Mouse (Mus musculus) olfactory bulb, adult 2 months (tissue): ENCODE measurements around the gene Tmem9. TPM values are rescaled to one million over a fixed set of nuclear protein-coding genes. Genes with fewer than 3 reads are reported as not detected.

ENCODE experiments used
- H3K27ac ChIP-seq: fragments of 200-500 bp; 2 replicates; pipeline ENCODE4 v1.5.1; 2012; ENCODE audit warnings: low read depth, low read length; ENCODE audit not compliant: insufficient read depth
- H3K4me1 ChIP-seq: fragments of 200-500 bp; 2 replicates; pipeline ENCODE4 v1.6.1; 2012; ENCODE audit warnings: low read length; ENCODE audit not compliant: control insufficient read depth, insufficient read depth
- H3K4me3 ChIP-seq: fragments of 200-500 bp; 2 replicates; pipeline ENCODE4 v1.5.1; 2012; ENCODE audit warnings: mild to moderate bottlenecking, low read depth, low read length, moderate library complexity; ENCODE audit not compliant: insufficient read depth
- CTCF ChIP-seq: fragments of 200-500 bp; IDR thresholded peaks from 2 replicates; pipeline ENCODE4 v1.5.1; 2012; ENCODE audit warnings: low read depth, mild to moderate bottlenecking, low read length, moderate library complexity; ENCODE audit not compliant: insufficient read depth
- POLR2A ChIP-seq: fragments of 200-500 bp; IDR thresholded peaks from 2 replicates; pipeline ENCODE4 v1.6.1; 2012; ENCODE audit warnings: mild to moderate bottlenecking, low read depth, low read length, moderate library complexity; ENCODE audit not compliant: insufficient read depth
- WGBS: fragments of 180-500 bp; shearing (Covaris S2); methylation state at CpG from one replicate; pipeline ENCODE4 v1.1.7; 2018; 5-methylcytosine and 5-hydroxymethylcytosine counted together
- polyA plus RNA-seq: library from polyadenylated mRNA; stranded (reverse); fragments of >200 nt; gene quantifications from 2 replicates; pipeline ENCODE4 v1.2.4, GENCODE M21; 2012; ENCODE audit warnings: low replicate concordance; ENCODE audit not compliant: missing spikeins, insufficient read depth, insufficient read length

The Tmem9 gene
- polyA plus RNA-seq, 1 experiment: not detected

- 81% methylated on average over 9 of the region's 9 CpGs for WGBS
Observed at GRCm38 (mm10) chr1:136047894-136048293, 39.9 kb downstream of the Tmem9 start.

GRCm38 (mm10) chr1:136050312-136051012 is 42.5 kb downstream of the Tmem9 start, which contains the start of gene Ascl5:
Gene Ascl5 (plus strand): TSS chr1:136050804.
- peak within 1 kb of the TSS; percentile 35 for H3K4me3 ChIP-seq
- TF ChIP-seq CTCF: no peak
- no peak for TF ChIP-seq POLR2A
- 38% methylated on average over 29 of the region's 29 CpGs for WGBS
- H3K27ac ChIP-seq: no peak within 1 kb of the TSS
- H3K4me1 ChIP-seq: peaks cover 43% of the 10 kb centered on the region

More at GRCm38 (mm10) chr1:136047894-136048293, 39.9 kb downstream of the Tmem9 start:
- Histone ChIP-seq H3K4me3 (no peak overlapping the region), H3K4me1 (peaks cover 28% of the 10 kb centered on the region), H3K27ac (no peak overlapping the region)
- TF ChIP-seq CTCF (no peak), POLR2A (no peak)

GRCm38 (mm10) chr1:136051013-136051315 is 43.0 kb downstream of the Tmem9 start:
- H3K27ac ChIP-seq: no peak overlapping the region
- WGBS: 3% methylated on average over 36 of the region's 36 CpGs
- peak overlapping the region; percentile 35 for H3K4me3 ChIP-seq

GRCm38 (mm10) chr1:136051465-136051864 is 43.5 kb downstream of the Tmem9 start:
- TF ChIP-seq POLR2A (no peak), CTCF (peak; percentile 53)
- peaks cover 48% of the 10 kb centered on the region for H3K4me1 ChIP-seq
- no peak overlapping the region for H3K27ac ChIP-seq
- 5% methylated on average over 6 of the region's 6 CpGs for WGBS
- peak overlapping the region; percentile 35; the same call in 1 of the 2 replicates for H3K4me3 ChIP-seq

More at GRCm38 (mm10) chr1:136051013-136051315, 43.0 kb downstream of the Tmem9 start:
- TF ChIP-seq CTCF (no peak), POLR2A (no peak)
- peaks cover 46% of the 10 kb centered on the region for H3K4me1 ChIP-seq

- peaks cover 54% of the 10 kb centered on the region for H3K4me1 ChIP-seq
- 63% methylated on average over 11 of the region's 11 CpGs for WGBS
- no peak within 1 kb of the TSS for H3K4me3 ChIP-seq
- no peak within 1 kb of the TSS for H3K27ac ChIP-seq
- TF ChIP-seq POLR2A (no peak), CTCF (no peak)
Observed at GRCm38 (mm10) chr1:136052547-136052946, 44.6 kb downstream of the Tmem9 start, which contains the start of gene Cacna1s. Gene Cacna1s (plus strand): TSS chr1:136052750.

GRCm38 (mm10) chr1:136055771-136056170 is 47.8 kb downstream of the Tmem9 start:
- Histone ChIP-seq H3K27ac (peak overlapping the region; percentile 86), H3K4me1 (peaks cover 46% of the 10 kb centered on the region), H3K4me3 (no peak overlapping the region)
- TF ChIP-seq CTCF: no peak
- TF ChIP-seq POLR2A: no peak
- 23% methylated on average over 3 of the region's 3 CpGs for WGBS

- H3K27ac ChIP-seq: no peak overlapping the region
- 69% methylated on average over 3 of the region's 3 CpGs for WGBS
- peaks cover 34% of the 10 kb centered on the region for H3K4me1 ChIP-seq
Observed at GRCm38 (mm10) chr1:136058594-136058993, 50.6 kb downstream of the Tmem9 start.

GRCm38 (mm10) chr1:136061041-136061789 is 53.3 kb downstream of the Tmem9 start:
- Histone ChIP-seq H3K27ac (no peak overlapping the region), H3K4me3 (no peak overlapping the region), H3K4me1 (peaks cover 28% of the 10 kb centered on the region)
- TF ChIP-seq CTCF (no peak), POLR2A (no peak)
- 64% methylated on average over 9 of the region's 9 CpGs for WGBS

More at GRCm38 (mm10) chr1:136058594-136058993, 50.6 kb downstream of the Tmem9 start:
- no peak for TF ChIP-seq POLR2A
- TF ChIP-seq CTCF: no peak
- no peak overlapping the region for H3K4me3 ChIP-seq

- no peak for TF ChIP-seq POLR2A
- TF ChIP-seq CTCF: no peak
- 52% methylated on average over 7 of the region's 7 CpGs for WGBS
- no peak overlapping the region for H3K27ac ChIP-seq
- H3K4me3 ChIP-seq: no peak overlapping the region
- H3K4me1 ChIP-seq: peaks cover 24% of the 10 kb centered on the region
Observed at GRCm38 (mm10) chr1:136061790-136062141, 53.8 kb downstream of the Tmem9 start.
